Mouse (Mus musculus) subcutaneous adipose tissue, adult 2 months (tissue): ENCODE results near the gene Sh2d3c. TPM values are rescaled to one million over a fixed set of nuclear protein-coding genes. Genes with fewer than 3 reads are reported as not detected.

Source experiments
- polyA plus RNA-seq: library from polyadenylated mRNA; depleted of rRNA; stranded (reverse); fragments of >200 nt; gene quantifications from 2 replicates; pipeline ENCODE4 v1.2.3, GENCODE M21; 2012; ENCODE audit warnings: low replicate concordance; rRNA removed

The Sh2d3c gene
- polyA plus RNA-seq, result 43.4 and 100 TPM in 2 replicates

GRCm38 (mm10) chr2:32720681-32721229 is at the start of gene Sh2d3c:
Gene Sh2d3c (plus strand): TSS chr2:32721055.

GRCm38 (mm10) chr2:32704021-32704421 is 16.8 kb upstream of the Sh2d3c start, which contains the start of gene Fpgs:
Gene Fpgs (minus strand): TSS chr2:32704145.

GRCm38 (mm10) chr2:32712934-32713817 is 7.7 kb upstream of the Sh2d3c start, which contains the start of gene Cdk9:
Gene Cdk9 (minus strand): TSS chr2:32713076.

GRCm38 (mm10) chr2:32740916-32741272 is 20.0 kb downstream of the Sh2d3c start, which contains the start of gene 6330409D20Rik:
Gene 6330409D20Rik (minus strand): TSS chr2:32741016.

GRCm38 (mm10) chr2:32757056-32757845 is 36.4 kb downstream of the Sh2d3c start, which contains the start of gene Tor2a:
Gene Tor2a (plus strand): TSS chr2:32757234.

GRCm38 (mm10) chr2:32775359-32776074 is 54.7 kb downstream of the Sh2d3c start, which contains the start of the genes Ttc16 and Ptrh1:
Gene Ttc16 (minus strand): TSS chr2:32775633.
Gene Ptrh1 (plus strand): TSS chr2:32775786.

GRCm38 (mm10) chr2:32784048-32784681 is 63.3 kb downstream of the Sh2d3c start, which contains the start of gene Cfap157:
Gene Cfap157 (minus strand): TSS chr2:32784428.

Other genes with a start within 250 kb of the Sh2d3c start
- 12.0 and 27.3 TPM in 2 replicates for gene Fam102a, start 185.7 kb upstream of the Sh2d3c start, polyA plus RNA-seq
- 162 and 185 TPM in 2 replicates for gene Dpm2, start 150.2 kb upstream of the Sh2d3c start, polyA plus RNA-seq
- gene Pip5kl1, start 146.3 kb upstream of the Sh2d3c start, polyA plus RNA-seq, result not detected in 2 replicates
- not detected in 2 replicates for gene 9430097D07Rik, start 145.4 kb upstream of the Sh2d3c start, polyA plus RNA-seq
- gene St6galnac4, start 134.0 kb upstream of the Sh2d3c start, polyA plus RNA-seq, result 22.6 and 43.4 TPM in 2 replicates
- 50.7 and 103 TPM in 2 replicates for gene St6galnac6, start 121.3 kb upstream of the Sh2d3c start, polyA plus RNA-seq
- 30.5 and 36.0 TPM in 2 replicates for gene Ak1, start 99.3 kb upstream of the Sh2d3c start, polyA plus RNA-seq
- gene Eng, start 74.5 kb upstream of the Sh2d3c start, polyA plus RNA-seq, result 204 and 298 TPM in 2 replicates
- 28.4 and 91.8 TPM in 2 replicates for gene Fpgs, start 16.9 kb upstream of the Sh2d3c start, polyA plus RNA-seq
- gene Cdk9, start 8.0 kb upstream of the Sh2d3c start, polyA plus RNA-seq, result 130 and 164 TPM in 2 replicates
- gene 6330409D20Rik, start 20.0 kb downstream of the Sh2d3c start, polyA plus RNA-seq, result 0.17 TPM in 1 of 2 replicates, not detected in the other
- gene Tor2a, start 36.2 kb downstream of the Sh2d3c start, polyA plus RNA-seq, result 56.9 and 93.4 TPM in 2 replicates
- gene Ttc16, start 54.6 kb downstream of the Sh2d3c start, polyA plus RNA-seq, result 0.39 and 1.1 TPM in 2 replicates
- gene Ptrh1, start 54.7 kb downstream of the Sh2d3c start, polyA plus RNA-seq, result 8.3 and 13.3 TPM in 2 replicates
- 0.06 and 0.13 TPM in 2 replicates for gene Cfap157, start 63.4 kb downstream of the Sh2d3c start, polyA plus RNA-seq
- gene Stxbp1, start 126.2 kb downstream of the Sh2d3c start, polyA plus RNA-seq, result 14.4 and 22.7 TPM in 2 replicates
- gene Fam129b, start 155.1 kb downstream of the Sh2d3c start, polyA plus RNA-seq, result 43.7 and 52.3 TPM in 2 replicates
- gene Rpl12, start 240.5 kb downstream of the Sh2d3c start, polyA plus RNA-seq, result 143 and 515 TPM in 2 replicates
- gene Lrsam1, start 240.6 kb downstream of the Sh2d3c start, polyA plus RNA-seq, result 21.7 and 22.8 TPM in 2 replicates